Mouse (Mus musculus) regulatory T cell (primary cell): Measurements from ENCODE around the gene Galnt4.

Experiments
- in situ Hi-C: fragments of 300-600 bp; cut with MboI, MseI; formaldehyde crosslinking; loops from one replicate; pipeline ENCODE4 v1.15.1; 2025; ENCODE audit warnings: high pct_unique_total_duplicates

Galnt4 gene

GRCm38 (mm10) chr10:99114295-99114694, 6.3 kb downstream of the Galnt4 start:
- in situ Hi-C loops, result no loop called here

- in situ Hi-C loops, result no loop called here
Measured at GRCm38 (mm10) chr10:99115471-99116236, 7.7 kb downstream of the Galnt4 start.

DNA sequence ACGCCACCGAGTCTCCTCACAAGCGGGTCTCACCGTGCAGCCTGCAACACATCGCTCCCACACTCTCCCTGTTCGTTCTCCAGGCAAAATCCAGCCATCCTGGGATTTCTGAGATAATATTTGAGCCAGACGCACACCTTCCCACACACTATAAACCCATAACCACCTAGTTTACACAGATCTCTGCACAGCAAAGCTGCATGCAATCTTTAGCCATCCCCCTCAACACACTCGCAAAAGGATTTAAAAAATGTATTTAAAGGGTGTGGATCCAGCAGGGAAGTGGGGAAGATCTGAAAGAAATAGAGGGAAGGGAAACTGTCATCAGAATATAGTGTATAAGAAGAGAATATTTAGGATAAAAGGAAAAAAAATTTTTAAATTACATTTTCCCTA, 8.3 kb downstream of the Galnt4 start:
- in situ Hi-C loops, result no loop called here

GRCm38 (mm10) chr10:99116650-99117615, 9.0 kb downstream of the Galnt4 start:
- in situ Hi-C loops, result no loop called here

- in situ Hi-C loops, result no loop called here
Measured at GRCm38 (mm10) chr10:99117876-99118275, 9.9 kb downstream of the Galnt4 start.

DNA sequence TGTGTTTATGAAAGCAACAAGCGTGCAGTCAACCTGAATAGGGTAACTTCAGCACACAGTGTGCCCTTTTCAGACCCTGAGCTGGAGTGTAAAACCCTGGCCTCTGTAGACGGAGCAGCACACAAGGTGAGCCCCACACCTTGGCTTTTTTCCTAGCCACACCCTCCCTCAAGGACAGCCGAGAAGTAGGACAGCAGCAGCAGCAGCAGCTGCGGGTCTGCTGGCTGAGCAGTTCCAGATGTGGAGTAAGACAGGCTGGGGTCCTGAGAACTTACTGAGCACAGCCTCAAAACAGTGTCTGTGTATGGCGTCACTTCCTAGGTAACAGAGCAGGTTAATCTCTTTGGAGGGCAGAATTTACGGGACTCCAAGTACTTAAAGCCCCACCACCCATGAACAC, 10.7 kb downstream of the Galnt4 start:
- in situ Hi-C loops, result no loop called here

GRCm38 (mm10) chr10:99119471-99119870, 11.5 kb downstream of the Galnt4 start:
- in situ Hi-C loops, result no loop called here

- in situ Hi-C loops, result no loop called here
Measured at GRCm38 (mm10) chr10:99126225-99126624, 18.3 kb downstream of the Galnt4 start, which contains the start of gene Phxr2. Gene Phxr2, minus strand, starts transcription at chr10:99126325.

DNA sequence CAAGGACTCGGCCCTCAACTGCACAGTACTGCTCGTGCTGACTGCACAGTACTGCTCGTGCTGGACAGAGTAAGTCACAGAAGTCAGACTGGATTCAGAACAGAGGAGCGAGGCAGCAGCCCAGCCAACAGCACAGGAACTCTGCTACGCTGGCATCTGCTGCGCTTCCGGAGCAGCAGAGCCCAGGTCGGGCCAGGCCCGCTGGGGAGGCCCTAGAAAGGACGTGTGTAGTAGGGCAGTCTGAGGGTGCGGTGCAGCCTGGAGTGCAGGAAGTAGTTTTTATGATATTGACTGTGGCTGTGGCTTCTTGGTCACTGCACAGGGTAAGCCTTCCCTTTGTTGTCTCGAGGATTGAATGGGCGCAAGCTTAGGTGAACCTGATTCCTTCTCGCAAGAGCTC, 19.0 kb downstream of the Galnt4 start:
- in situ Hi-C loops, result no loop called here

DNA sequence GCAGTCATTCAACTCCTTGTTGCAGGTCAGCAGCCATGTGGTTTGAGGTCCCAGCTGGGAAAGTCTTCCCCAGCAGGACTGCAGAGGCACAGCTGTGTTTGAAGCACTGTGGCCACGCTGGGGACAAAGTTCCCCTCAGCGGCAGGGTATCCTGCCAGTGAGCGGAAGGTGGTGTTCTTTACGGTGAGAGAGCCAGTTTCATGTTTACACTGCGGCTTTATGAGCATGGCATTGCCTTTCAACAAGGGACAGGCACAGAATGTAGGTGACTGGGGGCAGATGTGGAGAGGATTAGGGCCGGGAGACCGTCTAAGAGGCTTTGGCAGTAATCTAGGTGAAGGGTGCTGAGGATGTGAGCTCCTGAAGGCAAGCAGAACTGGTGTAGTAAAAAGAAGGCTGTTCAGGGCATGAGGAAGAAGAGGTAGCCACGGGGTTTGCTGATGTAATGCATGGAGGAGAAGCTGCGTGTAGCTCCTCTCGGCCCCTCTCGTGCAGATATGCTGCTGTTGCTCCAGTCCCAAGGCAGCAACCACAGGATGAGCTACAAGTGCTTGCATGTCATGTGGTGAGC, 19.8 kb downstream of the Galnt4 start:
- in situ Hi-C loops, result no loop called here

- in situ Hi-C loops, result no loop called here
Measured at GRCm38 (mm10) chr10:99130611-99131010, 22.7 kb downstream of the Galnt4 start.

GRCm38 (mm10) chr10:99131298-99131697, 23.3 kb downstream of the Galnt4 start:
- in situ Hi-C loops, result no loop called here

- in situ Hi-C loops, result no loop called here
Measured at GRCm38 (mm10) chr10:99132189-99132588, 24.2 kb downstream of the Galnt4 start.

DNA sequence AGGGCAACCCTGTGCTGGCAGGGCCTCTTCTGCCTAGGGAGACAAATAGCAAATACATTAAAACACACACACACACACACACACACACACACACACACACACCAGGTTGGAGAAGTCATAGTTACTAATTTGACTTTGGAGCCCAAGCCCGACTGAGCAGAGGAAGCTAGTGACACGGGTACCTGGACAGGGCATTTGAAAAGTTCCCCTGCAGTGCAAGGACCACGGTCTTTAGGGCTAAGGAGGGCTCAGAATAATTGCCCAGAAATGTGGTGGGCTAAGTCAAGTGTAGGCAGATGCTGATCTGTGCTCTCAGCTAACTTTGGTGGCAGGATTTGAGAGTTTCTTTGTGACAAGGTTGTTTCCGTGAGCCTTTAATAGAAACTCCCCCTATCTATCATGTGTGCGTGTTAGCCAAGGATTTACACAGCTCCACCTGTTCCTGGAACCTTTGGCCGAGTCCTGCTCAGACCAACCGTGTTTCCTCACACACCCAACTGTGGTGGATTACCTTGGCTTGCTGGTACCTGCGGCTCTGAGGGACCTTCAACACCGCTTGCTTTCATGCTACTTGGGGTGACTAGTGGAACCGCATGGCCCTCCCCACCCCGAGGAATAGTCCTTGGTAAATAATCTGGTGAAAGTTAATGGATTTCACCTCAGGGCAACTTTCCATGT, 24.8 kb downstream of the Galnt4 start:
- in situ Hi-C loops, result no loop called here

GRCm38 (mm10) chr10:99133321-99133875, 25.4 kb downstream of the Galnt4 start:
- in situ Hi-C loops, result no loop called here

DNA sequence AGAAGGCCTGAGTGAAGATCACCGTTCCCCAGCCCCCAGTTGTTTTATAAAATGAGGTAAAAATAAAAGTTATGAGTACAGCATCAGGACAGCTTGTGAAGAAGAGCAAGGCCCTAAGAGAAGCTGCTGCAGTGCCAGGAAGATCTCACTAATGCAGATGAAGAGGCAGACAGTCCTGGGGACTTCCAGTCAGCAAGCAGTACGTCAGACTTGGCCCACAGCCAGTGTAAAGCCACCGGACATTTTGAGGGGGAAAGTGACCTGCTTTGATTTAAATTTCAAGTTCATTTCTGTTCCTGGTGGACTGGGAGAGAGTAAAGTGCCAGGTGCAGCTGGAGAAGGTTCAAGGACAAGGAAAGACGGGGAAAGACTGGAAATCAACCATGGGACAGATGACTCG, 28.4 kb downstream of the Galnt4 start:
- in situ Hi-C loops, result no loop called here

GRCm38 (mm10) chr10:99145611-99146010, 37.7 kb downstream of the Galnt4 start:
- in situ Hi-C loops, result no loop called here

GRCm38 (mm10) chr10:99146596-99146995, 38.6 kb downstream of the Galnt4 start:
- in situ Hi-C loops, result no loop called here

DNA sequence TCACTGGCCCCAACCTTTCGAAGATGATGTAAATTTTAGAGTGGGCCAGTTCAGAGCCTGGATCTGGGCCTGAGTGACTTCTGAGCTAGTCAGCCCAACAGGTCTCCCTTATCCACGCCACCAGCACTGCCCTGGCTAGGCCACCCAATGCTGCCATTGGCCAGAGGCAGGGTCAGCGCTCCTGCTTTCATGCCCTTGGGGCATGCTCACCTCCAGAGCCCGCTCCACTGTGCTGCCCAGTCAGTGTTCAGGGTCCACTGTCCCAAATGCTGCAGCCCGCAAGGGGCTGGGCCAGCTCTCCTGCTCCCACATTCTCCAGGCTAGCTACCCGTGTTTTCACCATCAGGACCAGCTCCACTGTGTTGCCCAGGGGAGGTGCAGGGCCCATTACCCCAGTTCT, 42.1 kb downstream of the Galnt4 start:
- in situ Hi-C loops, result no loop called here

DNA sequence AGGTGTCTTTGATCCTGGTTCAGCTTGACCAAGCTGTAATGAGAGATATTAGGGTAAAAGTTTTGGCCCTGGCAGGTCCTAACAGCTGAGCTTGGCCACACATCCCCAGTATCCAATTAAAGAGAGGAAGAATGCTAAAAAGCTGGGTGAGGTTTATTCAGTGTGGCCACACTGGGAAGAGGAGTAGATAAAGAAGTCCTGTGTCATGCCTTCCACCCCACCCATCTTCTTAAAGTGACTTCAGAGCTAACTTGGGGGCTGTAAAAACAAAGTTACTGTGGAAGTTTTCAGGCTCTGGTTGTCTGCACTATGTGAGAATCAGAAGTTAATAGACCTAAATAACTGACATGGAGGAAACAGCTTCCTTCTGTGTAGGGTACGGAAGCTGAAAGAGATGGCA, 43.6 kb downstream of the Galnt4 start:
- in situ Hi-C loops, result no loop called here

DNA sequence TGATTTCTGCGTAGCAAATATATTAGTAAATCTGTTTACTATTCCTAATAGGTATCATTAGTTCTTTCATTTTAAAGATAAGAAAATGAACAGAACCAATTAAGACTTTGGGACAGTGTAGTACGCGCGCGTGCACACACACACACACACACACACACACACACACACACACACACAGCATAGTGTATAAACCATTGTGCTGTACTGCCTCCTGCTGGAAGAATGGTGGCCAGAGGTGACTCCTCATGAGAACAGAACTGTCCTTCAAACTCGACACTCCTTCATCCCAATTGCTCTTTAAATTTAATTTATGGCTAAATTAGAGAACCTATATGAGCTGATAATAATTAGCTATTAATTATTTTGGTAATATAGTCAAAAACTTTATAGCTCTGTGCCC, 44.1 kb downstream of the Galnt4 start:
- in situ Hi-C loops, result no loop called here
